Mouse (Mus musculus) heart, embryonic 13.5 days (tissue): ENCODE measurements around the gene Arhgef40. TPM values are rescaled to one million over a fixed set of nuclear protein-coding genes. Genes with fewer than 3 reads are reported as not detected.

Source experiments
- ATAC-seq: fragments of 200-750 bp; cut with Nextera tagmentation; 2 replicates; pipeline ENCODE4 v1.8.0; 2017; ENCODE audit warnings: moderate TSS enrichment; ENCODE audit not compliant: insufficient number of reproducible peaks, low FRiP score, low TSS enrichment; ENCODE audit errors: extremely low read depth
- H3K27ac ChIP-seq: fragments of 300-500 bp; sonication (generic); replicated peaks from 2 replicates; pipeline ENCODE4 v1.5.1; 2015; ENCODE audit warnings: moderate library complexity, mild to moderate bottlenecking, inconsistent platforms
- H3K27me3 ChIP-seq: fragments of 300-500 bp; sonication (generic); replicated peaks from 2 replicates; pipeline ENCODE4 v1.6.1; 2015; ENCODE audit warnings: mild to moderate bottlenecking, inconsistent platforms
- H3K36me3 ChIP-seq: fragments of 300-500 bp; sonication (generic); 2 replicates; pipeline ENCODE4 v1.6.1; 2015; ENCODE audit warnings: mild to moderate bottlenecking, inconsistent platforms
- H3K4me1 ChIP-seq: fragments of 300-500 bp; sonication (generic); 2 replicates; pipeline ENCODE4 v1.6.1; 2015; ENCODE audit warnings: inconsistent platforms
- H3K4me2 ChIP-seq: fragments of 300-500 bp; sonication (generic); 2 replicates; pipeline ENCODE4 v1.6.1; 2015; ENCODE audit warnings: inconsistent platforms, mild to moderate bottlenecking, moderate library complexity
- H3K4me3 ChIP-seq: fragments of 300-500 bp; sonication (generic); 2 replicates; pipeline ENCODE4 v1.5.1; 2015; ENCODE audit warnings: moderate library complexity, mild to moderate bottlenecking, inconsistent platforms
- H3K9ac ChIP-seq: fragments of 300-500 bp; sonication (generic); 2 replicates; pipeline ENCODE4 v1.6.1; 2015; ENCODE audit warnings: inconsistent platforms, mild to moderate bottlenecking, moderate library complexity
- H3K9me3 ChIP-seq: fragments of 300-500 bp; sonication (generic); 2 replicates; pipeline ENCODE4 v1.6.1; 2016; ENCODE audit warnings: inconsistent platforms
- WGBS: fragments of 180-500 bp; shearing (Covaris S2); methylation state at CpG from one replicate; pipeline ENCODE4 v1.1.7; 2015; ENCODE audit warnings: mixed read lengths; 5-methylcytosine and 5-hydroxymethylcytosine counted together
- polyA plus RNA-seq: library from polyadenylated mRNA; unstranded; fragments of >200 nt; fragmentation: Nextera tagmentation; extraction: Ambion mirVana; gene quantifications from 2 replicates; pipeline ENCODE4 v1.2.1, GENCODE M21; 2015

Arhgef40 gene
- polyA plus RNA-seq, 1 experiment from 2014 or later, result 63.9 TPM

GRCm38 (mm10) chr14:52013021-52013610 is 28.6 kb downstream of the Arhgef40 start:
- H3K36me3 ChIP-seq, result peaks cover 16% of the 10 kb centered on the region
- peaks cover 81% of the 10 kb centered on the region for H3K4me1 ChIP-seq
- no peak for ATAC-seq
- peak overlapping the region; percentile 94 for H3K9ac ChIP-seq
- no peaks in the 10 kb centered on the region for H3K9me3 ChIP-seq
- 69% methylated on average over 8 of the region's 8 CpGs for WGBS
- peak overlapping the region; percentile 98 for H3K27ac ChIP-seq
- H3K4me2 ChIP-seq, result peak overlapping the region; percentile 89
- no peaks in the 10 kb centered on the region for H3K27me3 ChIP-seq
- peak overlapping the region; percentile 74 for H3K4me3 ChIP-seq

- Histone ChIP-seq H3K9me3 (no peaks in the 10 kb centered on the region), H3K27ac (peak overlapping the region; percentile 98), H3K4me2 (peak overlapping the region; percentile 89), H3K9ac (peak overlapping the region; percentile 94), H3K36me3 (peaks cover 9% of the 10 kb centered on the region), H3K27me3 (no peaks in the 10 kb centered on the region), H3K4me1 (peaks cover 81% of the 10 kb centered on the region), H3K4me3 (peak overlapping the region; percentile 74)
- peak; percentile 31; the same call in 1 of the 2 replicates for ATAC-seq
- under 1% methylated on average over 23 of the region's 24 CpGs for WGBS
Measured at GRCm38 (mm10) chr14:52013771-52014219, 29.3 kb downstream of the Arhgef40 start.

GRCm38 (mm10) chr14:52014271-52014760 is 29.8 kb downstream of the Arhgef40 start:
- WGBS, result 0% methylated on average over 1 of the region's 80 CpGs
- peak; percentile 38 for ATAC-seq
- H3K9me3 ChIP-seq, result no peaks in the 10 kb centered on the region
- H3K27me3 ChIP-seq, result no peaks in the 10 kb centered on the region
- peak overlapping the region; percentile 74 for H3K4me3 ChIP-seq
- H3K36me3 ChIP-seq, result peaks cover 4% of the 10 kb centered on the region
- H3K27ac ChIP-seq, result peak overlapping the region; percentile 98
- peaks cover 82% of the 10 kb centered on the region for H3K4me1 ChIP-seq
- peak overlapping the region; percentile 94 for H3K9ac ChIP-seq
- H3K4me2 ChIP-seq, result peak overlapping the region; percentile 89

- H3K4me2 ChIP-seq, result peak overlapping the region; percentile 89
- peak overlapping the region; percentile 98 for H3K27ac ChIP-seq
- 2% methylated on average over 26 of the region's 28 CpGs for whole genome bisulfite sequencing
- H3K4me3 ChIP-seq, result peak overlapping the region; percentile 74
- no peaks in the 10 kb centered on the region for H3K27me3 ChIP-seq
- peaks cover 76% of the 10 kb centered on the region for H3K4me1 ChIP-seq
- peak overlapping the region; percentile 94 for H3K9ac ChIP-seq
- no peaks in the 10 kb centered on the region for H3K9me3 ChIP-seq
- no peaks in the 10 kb centered on the region for H3K36me3 ChIP-seq
- peak; percentile 42; the same call in 1 of the 2 replicates for ATAC-seq
Measured at GRCm38 (mm10) chr14:52014761-52015311, 30.3 kb downstream of the Arhgef40 start.

GRCm38 (mm10) chr14:52015445-52016100 is 31.1 kb downstream of the Arhgef40 start, which contains the start of gene Tmem253:
Tmem253 (plus strand) TSS chr14:52015658.
- Histone ChIP-seq H3K9me3 (no peaks in the 10 kb centered on the region), H3K4me1 (peaks cover 69% of the 10 kb centered on the region), H3K36me3 (no peaks in the 10 kb centered on the region), H3K9ac (peak within 1 kb of the TSS; percentile 94), H3K4me2 (peak within 1 kb of the TSS; percentile 89), H3K27ac (peak within 1 kb of the TSS; percentile 98), H3K27me3 (no peaks in the 10 kb centered on the region), H3K4me3 (peak within 1 kb of the TSS; percentile 74)
- ATAC-seq, result no peak
- 31% methylated on average over 6 of the region's 6 CpGs for WGBS

- Histone ChIP-seq H3K36me3 (no peaks in the 10 kb centered on the region), H3K4me1 (peaks cover 69% of the 10 kb centered on the region), H3K4me3 (no peak overlapping the region), H3K27me3 (no peaks in the 10 kb centered on the region), H3K4me2 (no peak overlapping the region), H3K9me3 (no peaks in the 10 kb centered on the region), H3K9ac (no peak overlapping the region), H3K27ac (no peak overlapping the region)
- 87% methylated on average over 13 of the region's 13 CpGs for WGBS
- no peak for ATAC-seq
Measured at GRCm38 (mm10) chr14:52016625-52017405, 32.3 kb downstream of the Arhgef40 start.

GRCm38 (mm10) chr14:52017662-52018061 is 33.1 kb downstream of the Arhgef40 start:
- Histone ChIP-seq H3K27ac (no peak overlapping the region), H3K36me3 (no peaks in the 10 kb centered on the region), H3K9me3 (no peaks in the 10 kb centered on the region), H3K27me3 (no peaks in the 10 kb centered on the region), H3K4me2 (no peak overlapping the region), H3K4me1 (peaks cover 69% of the 10 kb centered on the region), H3K4me3 (no peak overlapping the region), H3K9ac (no peak overlapping the region)
- WGBS, result 59% methylated on average over 4 of the region's 4 CpGs
- ATAC-seq, result no peak

GRCm38 (mm10) chr14:52018248-52019050 is 33.9 kb downstream of the Arhgef40 start:
- H3K9ac ChIP-seq, result peak overlapping the region; percentile 96
- H3K4me1 ChIP-seq, result peaks cover 68% of the 10 kb centered on the region
- H3K36me3 ChIP-seq, result no peaks in the 10 kb centered on the region
- ATAC-seq, result no peak
- WGBS, result 83% methylated on average over 15 of the region's 15 CpGs
- no peaks in the 10 kb centered on the region for H3K27me3 ChIP-seq
- peak overlapping the region; percentile 100; the same call in 1 of the 2 replicates for H3K27ac ChIP-seq
- H3K9me3 ChIP-seq, result no peaks in the 10 kb centered on the region
- peak overlapping the region; percentile 78 for H3K4me2 ChIP-seq
- H3K4me3 ChIP-seq, result peak overlapping the region; percentile 67

GRCm38 (mm10) chr14:52019051-52019589 is 34.6 kb downstream of the Arhgef40 start:
- ATAC-seq, result 0 out of 2 replicates have a peak, but pooled peaks have one; percentile 3
- Histone ChIP-seq H3K9ac (peak overlapping the region; percentile 96), H3K36me3 (no peaks in the 10 kb centered on the region), H3K4me2 (peak overlapping the region; percentile 78), H3K4me1 (peaks cover 69% of the 10 kb centered on the region), H3K27ac (peak overlapping the region; percentile 100), H3K9me3 (no peaks in the 10 kb centered on the region), H3K27me3 (no peaks in the 10 kb centered on the region), H3K4me3 (peak overlapping the region; percentile 67)
- 30% methylated on average over 12 of the region's 12 CpGs for WGBS
